Mouse (Mus musculus): ENCODE measurements around the gene Rgs7.

Gene Rgs7

GRCm38 (mm10) chr1:175317264-175317663 lies 175.0 kb downstream of the Rgs7 start:
- in situ Hi-C loops (cut with MboI, MseI): no loop called here

- in situ Hi-C loops (cut with MboI, MseI): no loop called here
Observed at GRCm38 (mm10) chr1:175307604-175308003, 184.7 kb downstream of the Rgs7 start.

- in situ Hi-C loops (cut with MboI, MseI): no loop called here
Observed at GRCm38 (mm10) chr1:175300895-175301294, 191.4 kb downstream of the Rgs7 start.

- in situ Hi-C loops (cut with MboI, MseI): no loop called here
Observed at GRCm38 (mm10) chr1:175300404-175300803, 191.9 kb downstream of the Rgs7 start.

- in situ Hi-C loops (cut with MboI, MseI): no loop called here
Observed at GRCm38 (mm10) chr1:175299603-175300397, 192.5 kb downstream of the Rgs7 start.

- in situ Hi-C loops (cut with MboI, MseI): no loop called here
Observed at GRCm38 (mm10) chr1:175296906-175297305, 195.4 kb downstream of the Rgs7 start.

- in situ Hi-C loops (cut with MboI, MseI): no loop called here
Observed at GRCm38 (mm10) chr1:175290072-175290471, 202.2 kb downstream of the Rgs7 start.

GRCm38 (mm10) chr1:175262341-175262740 lies 230.0 kb downstream of the Rgs7 start:
- in situ Hi-C loops (cut with MboI, MseI): no loop called here

- in situ Hi-C loops (cut with MboI, MseI): no loop called here
Observed at GRCm38 (mm10) chr1:175259374-175259773, 232.9 kb downstream of the Rgs7 start.

GRCm38 (mm10) chr1:175255224-175255623 lies 237.1 kb downstream of the Rgs7 start:
- in situ Hi-C loops (cut with MboI, MseI): no loop called here

GRCm38 (mm10) chr1:175254724-175255123 lies 237.6 kb downstream of the Rgs7 start:
- in situ Hi-C loops (cut with MboI, MseI): no loop called here

GRCm38 (mm10) chr1:175242135-175242534 lies 250.2 kb downstream of the Rgs7 start:
- in situ Hi-C loops (cut with MboI, MseI): no loop called here

- in situ Hi-C loops (cut with MboI, MseI): no loop called here
Observed at GRCm38 (mm10) chr1:175240137-175240536, 252.2 kb downstream of the Rgs7 start.

- in situ Hi-C loops (cut with MboI, MseI): no loop called here
Observed at GRCm38 (mm10) chr1:175221593-175222500, 270.5 kb downstream of the Rgs7 start.

GRCm38 (mm10) chr1:175219563-175219962 lies 272.7 kb downstream of the Rgs7 start:
- in situ Hi-C loops (cut with MboI, MseI): no loop called here

GRCm38 (mm10) chr1:175207004-175207403 lies 285.3 kb downstream of the Rgs7 start:
- in situ Hi-C loops (cut with MboI, MseI): no loop called here

- in situ Hi-C loops (cut with MboI, MseI): no loop called here
Observed at GRCm38 (mm10) chr1:175205633-175206032, 286.7 kb downstream of the Rgs7 start.

- in situ Hi-C loops (cut with MboI, MseI): loop anchor here in 1 of 2 experiments (5.0 kb wide), 1 partner anchor 306 kb away; no protein-coding TSS in a partner anchor
Observed at GRCm38 (mm10) chr1:175203544-175203943, 288.8 kb downstream of the Rgs7 start.

GRCm38 (mm10) chr1:175202902-175203301 lies 289.4 kb downstream of the Rgs7 start:
- in situ Hi-C loops (cut with MboI, MseI): loop anchor here in 1 of 2 experiments (5.0 kb wide), 1 partner anchor 306 kb away; no protein-coding TSS in a partner anchor

GRCm38 (mm10) chr1:175198881-175199280 lies 293.4 kb downstream of the Rgs7 start:
- in situ Hi-C loops (cut with MboI, MseI): loop anchor here in 1 of 2 experiments (10.0 kb wide), 1 partner anchor 786 kb away; no protein-coding TSS in a partner anchor

- in situ Hi-C loops (cut with MboI, MseI): loop anchor here in 1 of 2 experiments (10.0 kb wide), 1 partner anchor 789 kb away; no protein-coding TSS in a partner anchor
Observed at GRCm38 (mm10) chr1:175195806-175196205, 296.5 kb downstream of the Rgs7 start.

- in situ Hi-C loops (cut with MboI, MseI): no loop called here
Observed at GRCm38 (mm10) chr1:175188186-175188585, 304.1 kb downstream of the Rgs7 start.

All from T-helper 17 cell (primary cell).